Mouse (Mus musculus): ENCODE measurements around the gene Zfy1. TPM values are rescaled to one million over a fixed set of nuclear protein-coding genes. Genes with fewer than 3 reads are reported as not detected.
"Not testable (repeated sequence)": the region's sequence is repeated elsewhere in the genome, so short reads cannot be mapped to it uniquely, and the experiment has no call there.

Zfy1 gene
- total RNA-seq (2021) = not detected

GRCm38 (mm10) chrY:797309-797708 is at the start of gene Zfy1:
TSS of gene Zfy1 (minus strand) at chrY:797409.
- intact Hi-C loops (cut with DNase I); DNase-seq (ENCODE audit: low spot score in 2 of 2): not testable (repeated sequence)

- intact Hi-C loops (cut with DNase I) = no loop called here
- DNase-seq (ENCODE audit: low spot score in 2 of 2) = no peak
Observed at GRCm38 (mm10) chrY:818396-818795, 21.2 kb upstream of the Zfy1 start, which contains the start of gene Uba1y. TSS of gene Uba1y (plus strand) at chrY:818649.

GRCm38 (mm10) chrY:808991-809661 is 11.9 kb upstream of the Zfy1 start:
- DNase-seq (ENCODE audit: low spot score in 2 of 2) = no peak
- intact Hi-C loops (cut with DNase I) = no loop called here

Other genes starting within 250 kb of the Zfy1 start
- not detected for gene Uba1y, start 21.2 kb upstream of the Zfy1 start, total RNA-seq (2021)
- gene Kdm5d, start 100.4 kb upstream of the Zfy1 start, total RNA-seq (2021) = 10 to 100 TPM in 1 of 2 experiments, not detected in 1; 24.8 TPM
- gene Eif2s3y, start 213.1 kb upstream of the Zfy1 start, total RNA-seq (2021) = 10 to 100 TPM in 1 of 2 experiments, not detected in 1; 77.7 TPM

All from left cerebral cortex, postnatal 36 days (tissue).